Mouse (Mus musculus) stomach, postnatal 0 days (tissue): Measurements from ENCODE around the gene Bmp2k.

ENCODE experiments used
- CTCF ChIP-seq: IDR thresholded peaks from 2 replicates; pipeline ENCODE4 v1.5.1; 2016; ENCODE audit warnings: antibody characterized with exemption, low read depth, mild to moderate bottlenecking, moderate library complexity
- EP300 ChIP-seq: optimal IDR thresholded peaks from 2 replicates; pipeline ENCODE3; 2016; ENCODE audit warnings: antibody characterized with exemption

GRCm38 (mm10) chr5:97095335-97095734 is 97.8 kb downstream of the Bmp2k start:
- no peak for TF ChIP-seq CTCF
- no peak for TF ChIP-seq EP300
